Comparison of ENCODE assay signal across 9 mouse cellular contexts in genomic region chr6:31642451-31642942, GRCm38 (mm10).
DNase-seq lines count a peak whose midpoint lies in the region; ATAC-seq and TF ChIP-seq lines count a peak whose summit lies in the region.
"Had no signal": no experiment of that assay in that cellular context is flagged by ENCODE, and none has a peak within 500 bp of the region (broad histone marks: within the 10 kb centered on the region; RNA-seq: fewer than 3 reads in every experiment).

No protein-coding gene starts in this region.

- H3K9ac ChIP-seq in intestine, postnatal 0 days (ENCODE audit: low read depth, low read length), result no peak overlapping the region
- no peak overlapping the region for H3K9ac ChIP-seq in liver, postnatal 0 days (replicated peaks)

- no peaks in the 10 kb centered on the region for H3K9me3 ChIP-seq in intestine, postnatal 0 days (ENCODE audit: control insufficient read depth)
- no peaks in the 10 kb centered on the region for H3K9me3 ChIP-seq in liver, postnatal 0 days (ENCODE audit: low read length)

- ATAC-seq in intestine, postnatal 0 days, result peak; percentile 44
- ATAC-seq in liver, postnatal 0 days, result peak; percentile 79
- ATAC-seq: Patski had no signal

- WGBS in intestine, postnatal 0 days, result 37% methylated on average over 13 of the region's 13 CpGs
- WGBS in liver, postnatal 0 days (ENCODE audit: insufficient replicate concordance), result 10% methylated on average over 13 of the region's 13 CpGs

- no peaks in the 10 kb centered on the region for H3K4me1 ChIP-seq in intestine, postnatal 0 days (replicated peaks; ENCODE audit: control insufficient read depth, insufficient read depth, low read length)
- peaks cover 11% of the 10 kb centered on the region for H3K4me1 ChIP-seq in liver, postnatal 0 days (ENCODE audit: insufficient read depth)

- H3K27ac ChIP-seq in intestine, postnatal 0 days (ENCODE audit: low read depth, low read length), result no peak overlapping the region
- 0 out of 2 replicates have a peak overlapping the region, but pooled peaks have one; percentile 49 for H3K27ac ChIP-seq in liver, postnatal 0 days (ENCODE audit: low read depth)

- H3K4me2 ChIP-seq in intestine, postnatal 0 days (replicated peaks; ENCODE audit: low read depth), result no peak overlapping the region
- no peak overlapping the region for H3K4me2 ChIP-seq in liver, postnatal 0 days (ENCODE audit: low read depth, low read length)

- no peak for TF ChIP-seq CTCF in intestine, postnatal 0 days (IDR thresholded peaks at IDR 0.05; ENCODE audit: low read depth)
- TF ChIP-seq CTCF in liver, postnatal 0 days (IDR thresholded peaks at IDR 0.05; ENCODE audit: low read depth), result no peak

- H3K4me3 ChIP-seq in intestine, postnatal 0 days (ENCODE audit: low read depth, low read length), result no peak overlapping the region
- H3K4me3 ChIP-seq in liver, postnatal 0 days (ENCODE audit: low read depth, low read length), result no peak overlapping the region

- DNase-seq in layer of hippocampus, adult 9-11 months, result peak; percentile 26
- no peak for DNase-seq in layer of hippocampus, adult 8-10 months (ENCODE audit: low spot score in 2 of 2)
- peak; percentile 66 to 86 for DNase-seq in adrenal gland, postnatal 36 days
- DNase-seq in heart, adult 11 months, result peak; percentile 99
- peak; percentile 62 for DNase-seq in liver, postnatal 0 days
- peak; percentile 61 for DNase-seq in thymus, postnatal 4 days
- no peak for DNase-seq in right cerebral cortex, postnatal 4 days

- H3K27me3 ChIP-seq in intestine, postnatal 0 days (replicated peaks; ENCODE audit: control insufficient read depth, insufficient read depth, low read length), result no peaks in the 10 kb centered on the region
- no peaks in the 10 kb centered on the region for H3K27me3 ChIP-seq in liver, postnatal 0 days (ENCODE audit: insufficient read depth, low read length)
- H3K27me3 ChIP-seq: Patski had no signal

- TF ChIP-seq EP300 in liver, postnatal 0 days (IDR thresholded peaks at IDR 0.05; ENCODE audit: low read depth), result peak; percentile 27; the same call in 1 of the 2 replicates

- H3K36me3 ChIP-seq in intestine, postnatal 0 days (ENCODE audit: control insufficient read depth, insufficient read depth), result no peaks in the 10 kb centered on the region
- H3K36me3 ChIP-seq in liver, postnatal 0 days (replicated peaks; ENCODE audit: insufficient read depth, low read length), result no peaks in the 10 kb centered on the region

Comparison
In these comparisons a context has a peak if more than half of its experiments do, and no peak if none do; other contexts are left out.
1. DNase-seq: peak in layer of hippocampus, adult 9-11 months (single experiment), adrenal gland, postnatal 36 days (2 of 2), heart, adult 11 months (single experiment), liver, postnatal 0 days (single experiment) and thymus, postnatal 4 days (single experiment); none in layer of hippocampus, adult 8-10 months (0 of 2) and right cerebral cortex, postnatal 4 days (single experiment).